Mouse (Mus musculus): ENCODE results near the gene Dpp9. TPM values are rescaled to one million over a fixed set of nuclear protein-coding genes. Genes with fewer than 3 reads are reported as not detected.
"Not testable (repeated sequence)": the region's sequence is repeated elsewhere in the genome, so short reads cannot be mapped to it uniquely, and the experiment has no call there.

Gene Dpp9
- total and polyA plus RNA-seq, 3 experiments: 13.5 to 37.9 (median 23.0) TPM

GRCm38 (mm10) chr17:56259301-56260037 is 40.8 kb upstream of the Dpp9 start:
- DNase-seq (ENCODE audit: extremely low read depth): peak; percentile 61
- dilution Hi-C loops (cut with MboI; ENCODE audit: extremely low pct_ligation_motif_present, extremely low pct_unique_long_range_greater_than_20kb, low sequenced_read_pairs): no loop called here
- peak overlapping the region; percentile 82 for H3K9ac ChIP-seq (ENCODE audit: insufficient read depth, low read depth)
- peaks cover 31 to 49% of the 10 kb centered on the region in 2 experiments for H3K36me3 ChIP-seq (replicated peaks in 1 of 2; ENCODE audit: control insufficient read depth in 1 of 2, insufficient read depth in 1 of 2, low read length in 1 of 2)
- TF ChIP-seq MEF2A (IDR thresholded peaks at IDR 0.05; ENCODE audit: borderline replicate concordance, low read depth, low read length): 0 out of 2 replicates have a peak, but pooled peaks have one; percentile 27
- peak; percentile 82 for TF ChIP-seq BHLHE40 (IDR thresholded peaks at IDR 0.05; ENCODE audit: low read depth, low read length)
- peak; percentile 38; the same call in 1 of the 2 replicates for TF ChIP-seq IRF4 (IDR thresholded peaks at IDR 0.05; ENCODE audit: low read depth, low read length)
- no peak for TF ChIP-seq MAZ (IDR thresholded peaks at IDR 0.05; ENCODE audit: low read depth, low read length)
- no peak; the same call in 1 of the 2 replicates for TF ChIP-seq SIN3A (IDR thresholded peaks at IDR 0.05; ENCODE audit: low read length)
- TF ChIP-seq HCFC1 (IDR thresholded peaks at IDR 0.05; ENCODE audit: low read depth, low read length): no peak
- no peak; the same call in 1 of the 2 replicates for TF ChIP-seq TCF12 (IDR thresholded peaks at IDR 0.05; ENCODE audit: low read depth, low read length)
- peak; percentile 16; the same call in 1 of the 2 replicates for TF ChIP-seq MXI1 (IDR thresholded peaks at IDR 0.05; ENCODE audit: low read depth, low read length)
- peak; percentile 81 for TF ChIP-seq ETS1 (conservative IDR thresholded peaks at IDR 0.05; ENCODE audit: low read depth, low read length)
- in situ Hi-C loops (cut with MboI; ENCODE audit: low pct_ligation_motif_present, low pct_unique_long_range_greater_than_20kb, low sequenced_read_pairs): loop anchor here (5.0 kb wide), 2 partner anchors 57 to 127 kb away; no protein-coding TSS in a partner anchor
- peak overlapping the region; percentile 24 to 98 (median 54) for H3K4me3 ChIP-seq (replicated peaks in 1 of 3; ENCODE audit: low read depth in 2 of 3, low read length in 2 of 3, poor library complexity in 1 of 3)
- H3K27ac ChIP-seq (ENCODE audit: insufficient read depth, low read depth): peak overlapping the region; percentile 77
- peaks cover 61% of the 10 kb centered on the region for H3K79me2 ChIP-seq (replicated peaks; ENCODE audit: control insufficient read depth, extremely low read depth, insufficient read depth, poor library complexity, severe bottlenecking)
- peaks cover 17 to 51% of the 10 kb centered on the region in 2 experiments for H3K4me1 ChIP-seq (ENCODE audit: control insufficient read depth in 1 of 2, insufficient read depth in 2 of 2)
- no peaks in the 10 kb centered on the region for H3K9me3 ChIP-seq (replicated peaks; ENCODE audit: low read length)
- H3K27me3 ChIP-seq (replicated peaks): no peaks in the 10 kb centered on the region
- peak overlapping the region; percentile 95 for H3K4me2 ChIP-seq (ENCODE audit: insufficient read depth, low read depth, poor library complexity, severe bottlenecking)

GRCm38 (mm10) chr17:56258812-56259211 is 40.1 kb upstream of the Dpp9 start:
- DNase-seq (ENCODE audit: extremely low read depth); dilution Hi-C loops (cut with MboI; ENCODE audit: extremely low pct_ligation_motif_present, extremely low pct_unique_long_range_greater_than_20kb, low sequenced_read_pairs); H3K27me3 ChIP-seq (replicated peaks); H3K9me3 ChIP-seq (replicated peaks; ENCODE audit: low read length): not testable (repeated sequence)
- in situ Hi-C loops (cut with MboI; ENCODE audit: low pct_ligation_motif_present, low pct_unique_long_range_greater_than_20kb, low sequenced_read_pairs): loop anchor here (5.0 kb wide), 1 partner anchor 57 kb away; no protein-coding TSS in a partner anchor
- peaks cover 61% of the 10 kb centered on the region for H3K79me2 ChIP-seq (replicated peaks; ENCODE audit: control insufficient read depth, extremely low read depth, insufficient read depth, poor library complexity, severe bottlenecking)
- peak overlapping the region; percentile 77 for H3K27ac ChIP-seq (ENCODE audit: insufficient read depth, low read depth)
- H3K4me3 ChIP-seq (replicated peaks in 1 of 3; ENCODE audit: low read depth in 2 of 3, low read length in 2 of 3, poor library complexity in 1 of 3): peak overlapping the region; percentile 48 to 98 (median 54)
- peak overlapping the region; percentile 95 for H3K4me2 ChIP-seq (ENCODE audit: insufficient read depth, low read depth, poor library complexity, severe bottlenecking)
- peaks cover 17 to 46% of the 10 kb centered on the region in 2 experiments for H3K4me1 ChIP-seq (ENCODE audit: control insufficient read depth in 1 of 2, insufficient read depth in 2 of 2)
- H3K36me3 ChIP-seq (replicated peaks in 1 of 2; ENCODE audit: control insufficient read depth in 1 of 2, insufficient read depth in 1 of 2, low read length in 1 of 2): peaks cover 31 to 49% of the 10 kb centered on the region in 2 experiments
- H3K9ac ChIP-seq (ENCODE audit: insufficient read depth, low read depth): peak overlapping the region; percentile 82
- TF ChIP-seq ZNF384 (IDR thresholded peaks at IDR 0.05; ENCODE audit: low read depth, low read length): peak; percentile 59
- peak; percentile 28; the same call in 1 of the 2 replicates for TF ChIP-seq USF1 (IDR thresholded peaks at IDR 0.05; ENCODE audit: low read depth, low read length)
- TF ChIP-seq MAX (IDR thresholded peaks at IDR 0.05; ENCODE audit: low read length): peak; percentile 57; the same call in 1 of the 2 replicates
- 0 out of 2 replicates have a peak, but pooled peaks have one; percentile 16 for TF ChIP-seq ELF1 (IDR thresholded peaks at IDR 0.05; ENCODE audit: low read depth, low read length)
